Mouse (Mus musculus) thymus, adult 18-20 months (tissue): Measurements from ENCODE around the gene Spata31d1d.
"Not testable (repeated sequence)": the region's sequence is repeated elsewhere in the genome, so short reads cannot be mapped to it uniquely, and the experiment has no call there.

Experiments
- DNase-seq, 2 experiments: peaks; one replicate each; pipeline ENCODE4 v3.0.0; 2022; ENCODE audit warnings: mixed read lengths in 2 of 2

Spata31d1d gene

GRCm38 (mm10) chr13:59728378-59729093 lies 3.0 kb downstream of the Spata31d1d start:
- peak; percentile 44 to 54 for DNase-seq

- DNase-seq = no peak
Observed at GRCm38 (mm10) chr13:59726139-59726867, 5.2 kb downstream of the Spata31d1d start.

- not testable (repeated sequence) for DNase-seq
Observed at GRCm38 (mm10) chr13:59722089-59722488, 9.5 kb downstream of the Spata31d1d start.

DNA sequence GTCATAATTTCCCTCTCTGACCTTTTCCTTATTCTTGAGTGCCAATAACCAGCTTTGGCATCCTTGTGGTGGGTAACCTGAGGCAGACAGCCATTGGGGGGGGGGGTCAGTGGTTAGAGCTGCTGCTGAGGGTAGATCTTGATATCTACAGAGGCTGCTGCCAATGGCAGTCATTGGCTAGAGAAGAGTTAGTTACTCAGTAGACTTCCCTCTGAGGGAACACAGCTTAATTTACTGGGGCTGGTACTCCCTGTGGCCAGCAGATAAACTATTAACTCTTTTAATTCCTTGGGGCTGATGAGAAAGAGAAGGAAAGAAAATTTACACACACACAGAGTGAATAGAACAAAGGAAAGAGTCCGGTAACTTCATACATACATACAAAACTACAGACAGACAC lies 12.1 kb downstream of the Spata31d1d start:
- DNase-seq = no peak

- not testable (repeated sequence) for DNase-seq
Observed at GRCm38 (mm10) chr13:59718857-59719440, 12.6 kb downstream of the Spata31d1d start.

- DNase-seq = no peak
Observed at GRCm38 (mm10) chr13:59713710-59714109, 17.8 kb downstream of the Spata31d1d start.

DNA sequence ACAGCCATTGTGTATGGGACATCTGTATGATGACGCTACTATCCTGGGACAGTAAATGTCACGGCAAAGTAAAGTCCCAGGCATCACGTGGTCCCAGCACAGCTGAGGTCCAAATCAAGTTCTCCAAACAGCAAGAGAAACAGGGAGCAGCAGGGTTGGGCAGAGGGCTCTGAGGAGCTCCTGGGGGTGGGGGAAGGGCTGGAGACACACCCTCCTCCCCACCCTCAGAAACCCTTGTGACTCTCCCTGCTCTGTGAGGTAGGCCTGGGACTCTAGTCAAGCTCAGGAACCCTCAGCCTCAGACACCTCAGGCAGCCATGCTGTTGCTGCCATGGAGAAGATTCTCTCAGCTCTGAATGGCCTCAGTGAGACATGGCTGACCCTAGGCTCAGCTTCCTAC lies 19.6 kb downstream of the Spata31d1d start, which contains the start of gene Spata31d1b:
Gene Spata31d1b, plus strand, starts transcription at position 301 of the 400 bp plus-strand sequence.
- DNase-seq = not testable (repeated sequence)

DNA sequence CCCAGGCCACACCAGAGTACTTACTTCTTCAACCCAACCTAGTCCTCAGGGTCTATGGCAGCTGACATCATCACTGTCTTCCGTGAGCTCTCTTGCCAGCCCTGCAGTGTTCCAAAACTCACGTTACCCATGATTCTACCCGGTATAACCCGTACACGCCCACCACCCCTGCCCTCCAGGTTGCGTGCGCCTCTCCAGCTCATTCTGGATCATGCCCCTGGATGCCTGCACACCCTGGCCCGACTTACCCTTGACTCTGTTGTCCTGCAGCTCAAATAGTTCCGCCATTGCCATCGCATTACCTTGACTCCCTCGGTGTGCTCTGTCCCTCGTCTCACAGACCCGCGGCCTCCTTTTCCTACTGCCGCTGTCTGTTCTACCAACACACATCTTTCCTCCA lies 21.3 kb downstream of the Spata31d1d start, which contains the start of gene Spata31d1a:
Gene Spata31d1a, minus strand, starts transcription at position 101 of the 400 bp plus-strand sequence.
- DNase-seq = no peak

DNA sequence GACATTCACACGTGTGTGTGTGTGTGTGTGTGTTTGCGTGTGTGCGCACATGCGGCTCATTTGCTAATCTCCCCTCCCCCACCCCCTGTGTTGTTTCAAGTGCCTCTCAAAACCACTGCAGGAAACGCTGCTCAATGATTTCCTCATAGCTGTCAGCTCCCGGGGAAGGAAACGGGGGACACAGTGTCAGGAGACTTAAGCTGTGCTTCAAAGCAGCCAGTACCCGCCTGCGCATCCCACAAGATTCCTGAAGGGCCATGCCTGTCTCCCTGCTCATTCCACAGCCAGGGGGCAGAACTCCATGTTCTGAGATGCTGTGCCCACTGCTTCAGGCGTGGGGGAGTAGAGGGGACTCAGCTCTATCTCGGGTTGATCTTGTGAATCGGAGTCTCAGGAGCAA lies 27.0 kb downstream of the Spata31d1d start:
- peak in 1 of 2 experiments; percentile 23 for DNase-seq

DNA sequence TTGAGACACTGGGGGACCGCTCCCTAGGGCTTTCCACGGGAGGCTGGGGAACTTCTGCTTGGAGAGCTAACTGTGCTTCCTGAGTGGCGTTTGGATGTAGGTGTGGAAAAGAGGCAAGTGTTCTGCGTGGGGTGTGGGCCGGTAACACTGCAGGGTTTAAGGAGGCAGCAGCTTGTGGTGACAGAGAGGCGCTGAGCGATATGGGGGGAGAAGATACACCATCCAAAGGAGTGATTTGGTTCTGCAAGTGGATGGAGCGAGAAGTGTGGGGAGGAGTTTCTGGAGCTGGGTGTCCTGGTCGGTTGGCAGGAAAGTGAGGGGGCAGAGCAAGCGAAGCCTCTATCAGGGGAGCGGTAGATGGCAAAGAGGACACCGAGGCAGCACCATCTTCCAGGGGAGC lies 28.0 kb downstream of the Spata31d1d start:
- DNase-seq = no peak

DNA sequence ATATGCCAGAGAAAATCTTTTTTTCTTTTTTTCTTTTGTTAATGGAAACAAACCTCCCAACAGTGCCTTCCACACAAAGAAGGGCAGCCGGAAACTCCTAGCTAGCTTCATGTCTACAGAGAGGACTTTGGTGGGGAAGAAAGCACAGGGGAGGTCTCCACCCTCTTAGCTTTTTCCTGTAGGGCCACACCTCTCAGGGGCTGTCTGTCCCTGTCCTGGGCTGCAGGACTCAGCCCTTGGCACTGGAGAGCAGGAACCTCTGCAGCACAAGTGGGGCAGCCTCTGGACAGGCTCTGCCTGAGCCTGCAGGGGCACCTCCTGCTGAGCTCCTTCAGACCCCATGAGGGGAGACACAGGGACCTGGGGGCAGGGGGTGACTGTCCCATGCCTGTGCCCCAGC lies 31.4 kb downstream of the Spata31d1d start:
- not testable (repeated sequence) for DNase-seq

DNA sequence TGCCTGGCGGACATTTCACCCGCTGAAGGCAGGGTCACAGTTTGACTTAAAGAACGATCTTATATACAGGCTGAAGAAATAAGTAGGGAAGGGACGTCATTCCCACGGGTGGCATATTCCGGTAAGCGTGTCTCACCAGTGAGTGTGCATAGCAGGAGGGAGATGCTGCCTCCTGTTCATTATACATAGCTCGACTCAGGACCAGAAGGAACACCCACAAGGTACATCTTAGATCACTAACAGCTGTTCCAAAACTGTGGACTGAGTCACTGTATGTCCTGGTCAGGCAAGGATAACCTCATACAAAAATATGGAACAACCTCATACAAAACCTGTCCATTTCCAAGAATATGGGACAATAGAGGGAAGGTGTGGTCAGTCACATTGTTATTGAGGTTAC lies 32.4 kb downstream of the Spata31d1d start:
- no peak for DNase-seq

DNA sequence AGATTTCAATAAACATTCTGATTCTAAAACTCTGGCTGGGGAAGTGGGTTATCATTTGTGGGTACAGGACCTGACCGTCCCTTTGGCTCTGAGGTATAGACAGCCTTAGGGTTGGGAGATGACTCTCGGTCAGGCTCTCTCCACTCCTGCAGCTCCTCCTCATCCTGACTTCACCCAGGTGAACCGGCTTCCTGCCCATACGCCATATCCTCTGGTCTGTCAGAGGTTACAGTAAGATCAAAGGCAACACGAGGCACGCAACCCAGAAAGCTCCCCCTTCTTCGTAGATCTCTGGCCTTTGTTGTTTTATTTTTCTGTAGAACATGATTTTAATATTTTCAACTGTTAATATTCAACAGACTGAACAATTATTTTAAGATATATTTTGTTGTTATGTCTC lies 35.8 kb downstream of the Spata31d1d start:
- DNase-seq = peak in 1 of 2 experiments; percentile 12

- DNase-seq = no peak
Observed at GRCm38 (mm10) chr13:59694008-59694407, 37.5 kb downstream of the Spata31d1d start, which contains the start of gene 4921517D22Rik. Gene 4921517D22Rik (minus strand): TSS chr13:59694108.

DNA sequence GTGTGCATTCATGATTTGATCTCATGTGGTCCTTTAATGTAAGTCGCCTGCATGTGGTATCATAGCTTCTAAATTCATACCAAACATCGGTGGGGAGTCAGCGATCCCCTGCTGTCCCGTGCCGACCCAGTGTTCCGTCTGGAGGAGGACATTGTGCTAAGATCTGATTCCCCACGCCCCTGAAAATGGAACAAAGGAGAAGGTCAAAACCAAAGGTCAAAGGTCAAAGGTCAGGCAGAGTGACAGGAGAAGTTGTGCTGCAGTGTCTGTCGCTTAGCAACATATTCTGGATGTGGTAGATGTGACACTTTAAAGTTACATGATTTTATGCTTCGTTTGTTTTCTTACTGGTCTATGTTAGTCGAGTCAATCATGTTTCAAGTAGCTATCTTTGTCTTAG lies 40.1 kb downstream of the Spata31d1d start:
- no peak for DNase-seq

- no peak for DNase-seq
Observed at GRCm38 (mm10) chr13:59690576-59690975, 41.0 kb downstream of the Spata31d1d start.

GRCm38 (mm10) chr13:59689843-59690242 lies 41.7 kb downstream of the Spata31d1d start:
- DNase-seq = no peak

GRCm38 (mm10) chr13:59689313-59689712 lies 42.2 kb downstream of the Spata31d1d start:
- no peak for DNase-seq

DNA sequence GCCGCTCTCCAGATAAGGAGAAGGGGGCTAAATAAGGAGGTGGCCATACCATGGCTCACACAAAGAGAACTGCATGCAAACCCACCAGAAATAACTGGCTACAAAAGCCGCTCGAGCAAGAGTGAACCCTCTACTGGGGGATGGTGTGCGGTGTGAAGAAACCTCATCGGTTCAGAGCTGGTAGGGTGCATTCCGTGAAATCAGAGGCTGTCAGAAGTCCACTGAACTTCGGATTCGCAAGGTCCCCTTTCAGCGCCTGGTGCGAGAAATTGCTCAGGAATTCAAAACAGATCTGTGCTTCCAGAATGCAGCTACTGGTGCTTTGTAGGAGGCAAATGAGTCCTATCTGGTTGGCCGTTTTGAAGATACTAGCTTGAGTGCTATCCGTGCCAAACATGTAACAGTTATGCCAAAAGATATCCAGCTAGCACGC lies 43.2 kb downstream of the Spata31d1d start:
- no peak for DNase-seq

- no peak for DNase-seq
Observed at GRCm38 (mm10) chr13:59685236-59685635, 46.3 kb downstream of the Spata31d1d start.

DNA sequence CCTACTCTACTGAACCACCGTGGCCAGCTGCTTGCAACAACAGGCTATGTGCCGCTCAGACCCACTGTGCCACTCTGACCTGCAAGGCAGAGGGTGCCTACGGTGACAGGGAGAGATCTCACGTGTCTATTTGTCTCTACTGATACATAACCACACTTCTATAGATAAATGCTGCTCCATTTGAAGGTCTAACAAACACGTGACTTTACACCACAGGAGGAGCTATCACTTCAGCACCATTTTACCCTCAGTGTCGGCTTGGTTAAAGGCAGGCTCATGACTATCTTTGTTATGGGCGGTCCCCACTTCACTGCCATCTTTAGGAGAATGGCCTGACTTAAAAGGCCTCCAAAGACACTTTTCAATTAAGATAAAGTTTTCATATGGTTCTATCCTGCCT lies 48.9 kb downstream of the Spata31d1d start:
- no peak for DNase-seq

DNA sequence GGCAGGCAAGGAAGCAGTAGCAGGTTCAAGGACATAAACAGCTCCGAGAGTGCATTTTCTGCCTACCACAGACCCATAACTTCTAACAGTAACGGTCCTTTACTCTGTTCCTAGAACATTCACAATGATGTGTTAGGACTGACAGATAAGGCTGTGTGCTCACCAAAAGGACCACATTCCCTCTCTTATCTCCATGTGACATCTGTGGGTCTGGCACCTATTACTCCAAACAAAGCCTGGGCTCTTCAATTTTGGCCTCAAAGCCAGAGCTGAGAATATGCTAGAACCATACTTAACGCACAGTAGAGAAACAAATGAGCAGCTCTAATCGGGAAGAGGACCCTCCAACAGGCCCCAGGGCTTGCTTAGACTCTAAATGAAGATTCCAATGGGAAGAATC lies 51.6 kb downstream of the Spata31d1d start:
- no peak for DNase-seq

- DNase-seq = no peak
Observed at GRCm38 (mm10) chr13:59679306-59679705, 52.2 kb downstream of the Spata31d1d start.
